Mouse (Mus musculus): ENCODE results near the gene Vps8. TPM values are rescaled to one million over a fixed set of nuclear protein-coding genes. Genes with fewer than 3 reads are reported as not detected.
A peak's percentile ranks its signal among the peaks of the same experiment; 100 is the strongest.

Vps8 gene
- total RNA-seq, 2 experiments from 2014 or later = 7.7 to 7.8 TPM

DNA sequence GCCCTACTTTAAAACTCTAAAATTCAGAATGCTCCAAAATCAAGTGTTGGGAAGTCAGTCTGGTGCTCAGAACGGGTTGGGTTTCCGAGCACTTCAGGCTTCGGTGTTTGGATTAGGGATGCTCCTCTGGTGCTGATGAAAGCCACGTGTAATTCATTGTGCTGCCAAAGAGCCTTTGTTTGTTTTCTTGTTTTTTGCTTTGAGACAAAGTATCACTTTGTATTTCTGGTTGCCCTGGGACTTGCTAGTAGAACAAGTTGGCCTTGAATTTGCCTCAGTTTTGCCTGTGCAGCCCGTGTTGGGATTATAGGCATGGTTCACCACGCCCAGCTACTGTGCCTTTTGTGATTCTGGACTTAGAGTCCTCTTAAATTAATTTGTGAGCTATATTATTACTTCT lies 29.7 kb downstream of the Vps8 start:
- Histone ChIP-seq H3K4me3 (no peak overlapping the region), H3K27ac (no peak overlapping the region)
- intact Hi-C loops (cut with DNase I) = no loop called here
- no peak for TF ChIP-seq CTCF (IDR thresholded peaks at IDR 0.05)
- no peak for DNase-seq

DNA sequence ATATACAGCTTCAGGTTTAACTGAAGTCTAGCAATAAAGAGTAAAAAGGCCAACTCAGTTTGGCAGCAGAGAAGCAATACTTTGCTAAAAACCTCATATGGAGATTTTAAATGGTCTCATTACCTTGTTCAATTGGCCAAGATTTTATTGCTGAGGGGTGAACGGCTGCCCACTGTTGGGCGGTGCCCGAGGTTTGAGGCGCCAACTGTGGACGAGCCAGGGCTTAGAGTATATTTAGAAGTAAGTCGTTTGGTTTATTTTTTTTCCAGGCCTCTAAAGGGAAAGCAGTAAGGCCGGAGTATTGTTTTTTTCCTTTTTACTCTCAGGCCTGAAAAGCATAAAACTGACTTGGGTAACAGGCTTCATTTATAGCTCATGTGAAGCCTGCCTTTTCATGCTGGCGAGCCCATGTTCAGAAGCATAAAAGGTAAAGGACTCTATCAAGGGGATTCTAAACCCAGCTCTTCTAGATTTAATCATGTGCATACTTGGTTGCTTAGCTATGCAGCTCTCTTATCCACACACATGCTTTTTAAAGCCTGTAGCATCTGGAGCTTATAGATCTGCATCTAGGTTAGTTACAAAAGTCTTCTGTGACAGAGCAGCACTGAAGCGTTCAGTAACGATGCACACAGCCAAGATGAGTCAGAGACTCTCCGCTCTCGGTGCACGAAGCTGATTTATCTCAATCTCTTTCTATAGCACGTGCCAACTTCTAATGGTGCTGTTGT lies 34.9 kb downstream of the Vps8 start:
- no peak for DNase-seq
- TF ChIP-seq CTCF (IDR thresholded peaks at IDR 0.05) = no peak
- Histone ChIP-seq H3K4me3 (no peak overlapping the region), H3K27ac (no peak overlapping the region)
- intact Hi-C loops (cut with DNase I) = no loop called here

DNA sequence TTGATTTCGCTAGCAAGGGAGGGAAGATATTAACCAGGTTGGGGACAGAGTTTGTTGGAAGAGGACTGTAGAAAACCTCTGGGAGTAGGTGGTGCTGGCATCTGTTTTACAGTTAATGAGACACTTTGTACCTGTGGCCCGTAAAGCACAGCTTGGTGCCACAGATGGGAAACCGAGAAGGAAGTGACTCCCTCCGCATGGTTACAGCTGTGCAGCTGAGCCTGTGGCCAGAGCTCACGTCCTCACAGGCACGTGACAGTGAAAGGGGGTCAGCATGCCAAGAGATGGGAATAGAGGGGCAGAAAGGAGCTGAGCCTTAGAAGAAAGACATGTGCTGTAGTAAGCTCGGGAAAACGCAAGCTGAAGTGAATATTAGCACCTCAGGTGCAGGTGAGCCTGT lies 43.0 kb downstream of the Vps8 start:
- no peak for DNase-seq
- Histone ChIP-seq H3K4me3 (no peak overlapping the region), H3K27ac (no peak overlapping the region)
- intact Hi-C loops (cut with DNase I) = no loop called here
- TF ChIP-seq CTCF (IDR thresholded peaks at IDR 0.05) = no peak

DNA sequence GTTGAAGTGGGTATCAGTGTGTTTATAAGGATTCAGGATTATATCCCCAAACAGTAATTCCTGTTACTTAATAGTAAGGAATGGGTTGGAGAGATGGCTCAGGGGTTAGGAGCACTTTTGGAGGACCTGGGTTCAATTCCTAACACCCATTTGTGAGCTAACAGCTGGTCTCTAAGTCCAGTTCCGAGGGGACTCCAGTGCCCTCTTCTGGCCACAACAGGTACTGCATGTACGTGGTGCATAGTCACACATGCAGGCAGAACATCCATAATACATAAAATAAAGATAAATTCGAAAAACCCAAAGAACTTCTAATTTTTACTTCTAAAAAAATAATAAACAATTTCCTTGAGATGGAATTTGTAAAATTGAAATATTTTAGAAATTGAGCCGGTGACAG lies 47.5 kb downstream of the Vps8 start:
- Histone ChIP-seq H3K4me3 (no peak overlapping the region), H3K27ac (no peak overlapping the region)
- TF ChIP-seq CTCF (IDR thresholded peaks at IDR 0.05) = peak; percentile 60
- DNase-seq = no peak
- intact Hi-C loops (cut with DNase I) = no loop called here

DNA sequence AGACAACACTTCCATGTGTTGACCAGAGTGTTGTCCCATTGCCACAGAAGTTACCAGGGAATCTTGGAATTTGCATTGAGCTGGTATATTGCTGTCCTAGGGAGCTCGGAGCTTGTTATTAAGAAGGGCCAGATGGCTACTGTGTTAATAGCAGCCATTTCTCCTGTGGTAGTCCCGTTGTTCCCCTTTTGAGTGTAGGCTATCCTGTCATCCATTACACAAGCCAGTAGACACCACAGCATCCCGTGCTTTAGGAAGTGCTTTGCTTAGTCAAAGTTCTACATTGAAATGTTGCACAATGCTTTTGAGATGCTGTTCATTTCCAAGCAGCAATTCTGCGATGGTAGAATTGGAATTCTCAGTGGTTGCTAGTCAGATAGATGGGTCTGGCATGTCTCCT lies 54.2 kb downstream of the Vps8 start:
- DNase-seq = no peak
- no peak overlapping the region for H3K4me3 ChIP-seq
- intact Hi-C loops (cut with DNase I) = no loop called here
- no peak overlapping the region for H3K27ac ChIP-seq
- no peak for TF ChIP-seq CTCF (IDR thresholded peaks at IDR 0.05)

DNA sequence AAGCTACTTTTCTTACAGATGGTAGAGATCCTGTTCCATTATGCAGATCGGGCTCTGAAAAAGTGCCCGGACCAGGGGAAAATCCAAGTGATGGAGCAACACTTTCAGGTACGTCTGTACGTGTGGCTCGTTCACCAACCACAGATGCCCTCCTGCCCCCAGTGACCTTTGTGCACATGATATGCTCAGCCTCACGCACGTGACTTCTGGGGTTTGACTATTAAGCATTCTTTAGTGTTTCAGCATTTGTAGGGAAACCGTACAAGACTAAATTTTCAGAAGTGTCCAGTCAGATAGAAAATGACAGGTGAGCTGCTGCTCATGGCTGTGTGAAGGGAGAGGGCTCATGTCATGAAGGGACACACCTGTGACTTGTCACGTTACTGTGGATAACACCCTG lies 55.5 kb downstream of the Vps8 start:
- no peak for TF ChIP-seq CTCF (IDR thresholded peaks at IDR 0.05)
- intact Hi-C loops (cut with DNase I) = no loop called here
- no peak overlapping the region for H3K27ac ChIP-seq
- H3K4me3 ChIP-seq = no peak overlapping the region
- DNase-seq = no peak

DNA sequence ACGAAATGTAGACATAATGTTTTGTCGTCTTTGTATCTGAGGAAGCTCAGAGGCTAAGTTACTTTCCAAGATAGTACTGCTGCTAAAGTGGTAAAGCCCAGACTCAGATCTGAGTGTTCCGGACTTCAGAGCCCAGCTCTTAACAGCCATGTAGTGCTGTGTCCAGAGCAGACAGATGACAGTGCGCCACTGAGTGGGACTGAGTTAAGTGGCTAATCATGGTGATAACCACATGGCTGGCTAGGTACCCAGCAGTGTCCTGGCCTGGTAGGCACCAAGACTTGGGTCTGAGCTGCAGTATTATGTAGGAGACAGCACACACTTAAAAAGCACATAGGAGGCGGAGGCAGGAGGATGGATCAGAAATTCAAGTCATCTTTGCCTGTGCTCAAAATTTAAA lies 60.9 kb downstream of the Vps8 start:
- DNase-seq = no peak
- Histone ChIP-seq H3K27ac (no peak overlapping the region), H3K4me3 (no peak overlapping the region)
- TF ChIP-seq CTCF (IDR thresholded peaks at IDR 0.05) = no peak
- intact Hi-C loops (cut with DNase I) = no loop called here

DNA sequence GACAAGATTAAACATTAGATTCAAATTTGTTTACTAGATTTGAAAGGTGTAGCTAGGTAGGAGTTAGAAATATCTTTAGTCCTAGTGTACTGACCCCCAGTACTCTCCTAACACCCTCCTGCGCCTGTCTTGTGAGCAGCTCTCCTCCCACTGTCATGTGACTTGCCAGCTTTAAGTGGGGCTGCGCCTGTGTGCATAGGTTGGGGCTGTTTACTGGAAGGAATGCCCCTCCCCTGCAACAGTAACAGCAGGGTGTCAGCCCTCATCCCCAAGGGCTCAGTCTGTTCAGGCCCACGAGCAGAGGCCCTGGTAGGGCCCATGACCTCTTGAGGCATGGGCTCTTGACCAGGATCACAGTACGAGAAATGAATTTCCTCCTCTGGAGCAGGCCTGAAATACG lies 62.8 kb downstream of the Vps8 start:
- TF ChIP-seq CTCF (IDR thresholded peaks at IDR 0.05) = no peak
- no peak overlapping the region for H3K4me3 ChIP-seq

DNA sequence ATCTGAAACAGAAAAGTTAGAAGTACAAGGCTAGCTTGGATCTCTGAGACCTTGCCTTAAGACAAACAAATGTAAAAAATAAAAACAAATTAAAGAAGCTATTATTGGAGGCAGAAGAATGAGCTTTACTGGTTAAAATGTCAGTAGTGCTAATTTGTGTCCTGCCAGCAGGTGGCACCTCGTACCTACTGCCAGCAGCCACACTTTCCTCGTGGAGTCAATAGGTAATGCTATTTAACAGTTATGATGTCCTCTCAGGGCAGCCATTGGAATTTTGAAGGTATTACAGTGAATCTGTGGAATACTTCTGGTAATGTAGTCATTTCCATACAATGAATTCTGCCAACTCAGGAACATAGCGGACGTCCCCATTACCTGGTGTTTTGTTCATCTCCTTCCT lies 65.5 kb downstream of the Vps8 start:
- no peak overlapping the region for H3K4me3 ChIP-seq
- peak; percentile 80 for TF ChIP-seq CTCF (IDR thresholded peaks at IDR 0.05)
- no peak overlapping the region for H3K27ac ChIP-seq
- peak; percentile 56 for DNase-seq
- intact Hi-C loops (cut with DNase I) = loop anchor here (1.0 to 2.0 kb wide), 2 partner anchors 48 to 240 kb away; no protein-coding TSS in a partner anchor

More for the DNA sequence above, 62.8 kb downstream of the Vps8 start:
- H3K27ac ChIP-seq = no peak overlapping the region
- no peak for DNase-seq
- intact Hi-C loops (cut with DNase I) = no loop called here

DNA sequence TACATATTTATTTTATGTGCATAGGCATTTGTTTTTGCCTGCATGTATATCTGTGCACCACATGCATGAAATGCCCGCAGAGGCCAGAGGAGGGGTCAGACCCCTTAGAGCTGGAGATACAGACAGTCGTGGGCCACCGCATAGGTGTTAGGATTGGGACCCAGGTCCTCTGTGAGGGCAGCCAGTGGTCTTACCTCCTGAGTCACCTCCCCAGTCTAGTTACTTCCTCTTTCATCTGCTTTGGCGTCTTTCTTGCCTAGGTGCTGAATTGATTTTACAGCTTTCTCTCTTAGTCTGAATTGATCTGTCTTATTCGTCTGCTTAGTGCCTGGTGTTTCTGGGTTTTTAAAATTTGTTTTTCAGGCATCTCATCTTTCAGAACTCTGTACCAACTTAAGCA lies 69.4 kb downstream of the Vps8 start:
- no peak for TF ChIP-seq CTCF (IDR thresholded peaks at IDR 0.05)
- intact Hi-C loops (cut with DNase I) = no loop called here
- H3K27ac ChIP-seq = no peak overlapping the region
- H3K4me3 ChIP-seq = no peak overlapping the region
- DNase-seq = no peak

DNA sequence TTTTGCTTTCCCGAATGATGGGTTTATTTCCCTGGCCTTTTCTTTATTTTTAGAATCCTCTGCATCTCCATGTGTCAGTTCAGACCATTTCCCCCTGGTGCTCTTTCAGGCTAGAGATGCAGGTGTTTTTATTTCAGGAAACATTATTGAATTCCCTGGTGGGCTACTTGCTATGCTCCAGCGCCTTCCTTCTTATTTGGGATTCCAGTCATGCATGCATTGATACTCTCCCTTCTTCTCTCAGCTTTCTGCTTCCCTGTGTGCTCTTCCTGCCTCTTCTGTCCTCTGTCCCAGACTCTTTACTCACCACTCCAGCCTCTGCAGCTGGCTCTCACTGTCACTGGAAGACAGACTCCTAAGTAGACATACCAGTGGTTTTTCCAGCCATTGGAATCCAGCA lies 70.0 kb downstream of the Vps8 start:
- H3K27ac ChIP-seq = no peak overlapping the region
- intact Hi-C loops (cut with DNase I) = no loop called here
- TF ChIP-seq CTCF (IDR thresholded peaks at IDR 0.05) = no peak
- no peak for DNase-seq
- H3K4me3 ChIP-seq = no peak overlapping the region

DNA sequence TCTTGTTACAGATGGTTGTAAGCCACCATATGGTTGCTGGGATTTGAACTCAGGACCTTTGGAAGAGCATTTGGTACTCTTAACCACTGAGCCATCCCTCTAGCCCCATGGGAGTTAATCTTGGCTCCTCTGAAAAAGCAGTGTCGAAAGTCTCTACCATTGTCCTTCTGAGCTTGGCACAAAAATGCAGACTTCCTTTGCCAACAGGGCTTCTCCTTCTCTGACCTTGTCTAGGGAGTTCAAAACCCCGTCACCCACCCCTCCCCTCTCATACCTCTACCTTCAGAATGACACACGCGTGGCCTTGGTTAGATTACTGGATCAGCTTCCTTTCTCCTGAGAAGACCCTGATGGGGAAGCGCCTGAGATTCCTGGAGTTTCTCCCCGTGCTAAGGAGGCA lies 71.8 kb downstream of the Vps8 start:
- no peak for TF ChIP-seq CTCF (IDR thresholded peaks at IDR 0.05)
- H3K27ac ChIP-seq = no peak overlapping the region
- no peak for DNase-seq
- intact Hi-C loops (cut with DNase I) = no loop called here
- no peak overlapping the region for H3K4me3 ChIP-seq

DNA sequence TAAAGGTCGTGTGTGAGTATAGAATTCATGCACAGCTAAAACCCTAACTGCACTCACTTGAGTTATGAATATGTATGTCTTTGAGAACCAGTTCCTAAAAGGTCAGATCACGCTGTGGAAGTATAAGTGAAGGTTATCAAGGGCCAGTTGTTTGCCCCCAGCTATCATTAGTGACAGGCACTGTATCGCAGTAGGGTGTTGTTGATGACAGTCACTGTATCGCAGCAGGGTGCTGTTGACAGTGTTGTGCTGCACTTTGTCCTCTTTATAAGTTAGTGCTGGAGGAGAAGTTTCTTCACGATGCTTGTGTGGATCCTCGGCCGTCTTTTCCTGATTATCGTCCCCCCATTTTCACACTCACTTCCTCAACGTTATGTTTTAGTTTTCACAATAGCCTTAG lies 73.9 kb downstream of the Vps8 start:
- Histone ChIP-seq H3K4me3 (no peak overlapping the region), H3K27ac (no peak overlapping the region)
- intact Hi-C loops (cut with DNase I) = no loop called here
- DNase-seq = no peak
- no peak for TF ChIP-seq CTCF (IDR thresholded peaks at IDR 0.05)

DNA sequence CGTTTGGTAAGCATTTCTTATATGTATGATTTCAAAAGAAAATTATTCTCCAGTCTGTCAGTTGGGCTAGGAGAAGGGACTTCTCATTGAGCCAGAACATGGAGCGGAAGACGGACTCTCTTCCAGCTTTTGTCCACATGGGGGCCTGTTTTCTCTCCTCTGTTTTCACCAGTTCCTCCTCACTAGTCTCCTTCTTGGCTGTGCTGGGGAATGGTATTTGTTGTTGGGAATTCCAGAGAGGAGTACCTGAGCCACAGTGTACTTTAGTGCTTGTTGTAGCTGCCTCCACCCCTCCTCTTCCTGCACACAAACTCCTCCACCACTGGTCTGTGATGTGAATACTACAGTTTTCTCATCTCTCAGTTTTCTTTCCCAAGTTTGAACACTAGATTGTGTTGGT lies 74.7 kb downstream of the Vps8 start:
- H3K27ac ChIP-seq = no peak overlapping the region
- intact Hi-C loops (cut with DNase I) = no loop called here
- no peak overlapping the region for H3K4me3 ChIP-seq
- no peak for TF ChIP-seq CTCF (IDR thresholded peaks at IDR 0.05)
- no peak for DNase-seq
